Mouse (Mus musculus) liver, adult 2 months (tissue): ENCODE results near the gene Fnbp1l. TPM values are rescaled to one million over a fixed set of nuclear protein-coding genes. Genes with fewer than 3 reads are reported as not detected.

ENCODE experiments used
- DNase-seq: peaks from one replicate; pipeline ENCODE4 v3.0.0-alpha.2; 2011; ENCODE audit warnings: low read depth, low spot score; ENCODE audit errors: extremely low read depth
- H3K27ac ChIP-seq: fragments of 200-500 bp; replicated peaks from 2 replicates; pipeline ENCODE4 v1.5.1; 2012; ENCODE audit warnings: low read depth, mild to moderate bottlenecking, control low read depth, inconsistent platforms, low read length; ENCODE audit not compliant: insufficient read depth
- H3K27me3 ChIP-seq: fragments of 200-500 bp; 2 replicates; pipeline ENCODE4 v1.6.1; 2012; ENCODE audit warnings: mild to moderate bottlenecking, moderate library complexity, low read length, inconsistent platforms; ENCODE audit not compliant: control insufficient read depth, insufficient read depth
- H3K36me3 ChIP-seq: fragments of 200-500 bp; 2 replicates; pipeline ENCODE4 v1.6.1; 2012; ENCODE audit warnings: low read length, inconsistent platforms; ENCODE audit not compliant: control insufficient read depth, insufficient read depth
- H3K4me1 ChIP-seq: fragments of 200-500 bp; 2 replicates; pipeline ENCODE4 v1.6.1; 2011; ENCODE audit warnings: low read length; ENCODE audit not compliant: control insufficient read depth, insufficient read depth
- H3K4me3 ChIP-seq: fragments of 200-500 bp; 2 replicates; pipeline ENCODE4 v1.5.1; 2011; ENCODE audit warnings: low read depth, mild to moderate bottlenecking, control low read depth, low read length, moderate library complexity; ENCODE audit not compliant: insufficient read depth
- H3K79me2 ChIP-seq: fragments of 200-500 bp; 2 replicates; pipeline ENCODE4 v1.6.1; 2012; ENCODE audit warnings: inconsistent platforms, mild to moderate bottlenecking, low read length, moderate library complexity; ENCODE audit not compliant: control insufficient read depth, insufficient read depth
- H3K9ac ChIP-seq: fragments of 200-500 bp; 2 replicates; pipeline ENCODE4 v1.6.1; 2012; ENCODE audit warnings: low read depth, mild to moderate bottlenecking, control low read depth, inconsistent platforms, low read length
- CTCF ChIP-seq: fragments of 200-500 bp; IDR thresholded peaks from 2 replicates; pipeline ENCODE4 v1.5.1; 2011; ENCODE audit warnings: low read depth, low read length, control low read depth
- POLR2A ChIP-seq: fragments of 200-500 bp; IDR thresholded peaks from 2 replicates; pipeline ENCODE4 v1.6.1; 2011; ENCODE audit warnings: low read length, control low read depth; ENCODE audit not compliant: insufficient read depth; ENCODE audit errors: extremely low read depth
- WGBS: fragments of 180-500 bp; shearing (Covaris S2); methylation state at CpG from one replicate; pipeline ENCODE4 v1.1.7; 2018; 5-methylcytosine and 5-hydroxymethylcytosine counted together
- polyA plus RNA-seq: library from polyadenylated mRNA; depleted of rRNA; stranded (reverse); fragments of >200 nt; gene quantifications from 2 replicates; pipeline ENCODE4 v1.2.3, GENCODE M21; 2012
- total RNA-seq: library from RNA; depleted of rRNA; stranded (reverse); fragments of >200 nt; gene quantifications from 2 replicates; pipeline ENCODE4 v1.2.3, GENCODE M21; 2014

Gene Fnbp1l
- total and polyA plus RNA-seq, 2 experiments: 3.1 to 8.7 TPM

DNA sequence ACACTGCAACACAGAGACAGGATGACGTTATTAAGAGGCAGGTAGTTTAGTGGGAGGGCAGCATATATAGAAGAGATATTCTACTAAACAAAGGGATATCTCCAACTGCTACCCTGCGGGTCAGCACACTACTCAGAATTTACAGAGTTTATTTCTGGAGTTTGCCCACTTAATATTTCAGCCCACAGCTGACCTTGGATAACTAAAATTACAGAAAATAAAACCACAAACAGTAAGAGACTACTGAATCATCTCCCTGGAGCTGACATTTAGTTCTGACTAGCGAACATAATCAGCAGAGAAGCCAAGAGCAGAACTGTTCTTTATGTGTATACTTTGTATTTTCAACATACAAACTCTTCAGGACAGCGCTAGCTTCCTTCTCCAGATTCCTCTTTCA is 20.2 kb downstream of the Fnbp1l start:
- no peaks in the 10 kb centered on the region for H3K27me3 ChIP-seq
- H3K9ac ChIP-seq: no peak overlapping the region
- no peaks in the 10 kb centered on the region for H3K36me3 ChIP-seq
- WGBS: 84% methylated on average over 4 of the region's 4 CpGs
- no peak overlapping the region for H3K4me3 ChIP-seq
- no peak overlapping the region for H3K27ac ChIP-seq
- peaks cover 12% of the 10 kb centered on the region; the same call in 1 of the 2 replicates for H3K79me2 ChIP-seq
- H3K4me1 ChIP-seq: peaks cover 4% of the 10 kb centered on the region; the same call in 1 of the 2 replicates
- DNase-seq: no peak
- TF ChIP-seq CTCF (no peak), POLR2A (no peak)

DNA sequence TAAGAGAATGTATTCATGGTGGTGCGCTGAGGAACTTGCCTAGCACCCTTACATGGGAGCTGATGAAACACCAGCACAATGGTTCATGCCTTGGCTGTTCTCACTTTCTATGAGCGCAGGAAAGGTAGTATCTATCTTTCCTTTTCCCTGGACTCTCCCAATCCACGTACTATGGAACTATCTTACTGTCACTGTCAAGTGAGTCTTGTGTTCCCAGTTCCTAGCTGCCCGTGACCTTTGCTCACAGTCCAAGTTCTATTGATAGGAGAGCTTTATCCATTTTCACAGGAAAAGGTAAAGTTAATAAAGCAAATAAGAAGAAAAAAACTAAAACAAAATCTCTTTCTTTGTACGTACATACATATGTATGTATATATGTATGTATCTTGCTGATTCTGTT is 28.7 kb downstream of the Fnbp1l start:
- H3K79me2 ChIP-seq: peaks cover 6% of the 10 kb centered on the region; the same call in 1 of the 2 replicates
- no peak overlapping the region for H3K9ac ChIP-seq
- H3K27me3 ChIP-seq: no peaks in the 10 kb centered on the region
- WGBS: 42% methylated on average over 5 of the region's 5 CpGs
- DNase-seq: peak; percentile 75
- H3K27ac ChIP-seq: peak overlapping the region; percentile 25
- peaks cover 12% of the 10 kb centered on the region for H3K4me1 ChIP-seq
- H3K4me3 ChIP-seq: no peak overlapping the region
- H3K36me3 ChIP-seq: no peaks in the 10 kb centered on the region; the same call in 1 of the 2 replicates
- TF ChIP-seq CTCF: no peak
- no peak for TF ChIP-seq POLR2A

DNA sequence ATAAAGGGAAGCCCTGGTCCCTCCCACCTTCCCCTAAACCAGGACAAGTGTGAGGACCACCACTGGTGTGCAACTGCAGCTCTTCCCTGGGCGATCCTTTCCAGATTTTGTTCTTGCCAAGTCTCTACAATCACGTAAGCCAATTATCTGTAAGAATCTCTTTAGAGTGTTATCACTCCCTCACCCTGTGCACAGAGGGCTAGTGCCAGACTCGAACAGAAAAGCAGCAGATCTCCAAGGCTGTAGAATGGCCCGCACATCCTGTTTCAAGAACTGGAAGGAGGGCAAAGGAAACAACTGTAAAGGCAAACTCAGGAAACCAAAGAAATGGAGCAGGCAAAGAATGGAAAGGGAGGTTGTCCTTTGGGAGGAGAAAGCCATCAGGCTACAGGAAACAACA is 29.2 kb downstream of the Fnbp1l start:
- H3K27ac ChIP-seq: peak overlapping the region; percentile 25
- H3K4me3 ChIP-seq: no peak overlapping the region
- peaks cover 12% of the 10 kb centered on the region for H3K4me1 ChIP-seq
- DNase-seq: no peak
- no peak overlapping the region for H3K9ac ChIP-seq
- H3K79me2 ChIP-seq: peaks cover 6% of the 10 kb centered on the region; the same call in 1 of the 2 replicates
- 61% methylated on average over 4 of the region's 4 CpGs for WGBS
- H3K27me3 ChIP-seq: no peaks in the 10 kb centered on the region
- H3K36me3 ChIP-seq: no peaks in the 10 kb centered on the region; the same call in 1 of the 2 replicates
- no peak for TF ChIP-seq CTCF

DNA sequence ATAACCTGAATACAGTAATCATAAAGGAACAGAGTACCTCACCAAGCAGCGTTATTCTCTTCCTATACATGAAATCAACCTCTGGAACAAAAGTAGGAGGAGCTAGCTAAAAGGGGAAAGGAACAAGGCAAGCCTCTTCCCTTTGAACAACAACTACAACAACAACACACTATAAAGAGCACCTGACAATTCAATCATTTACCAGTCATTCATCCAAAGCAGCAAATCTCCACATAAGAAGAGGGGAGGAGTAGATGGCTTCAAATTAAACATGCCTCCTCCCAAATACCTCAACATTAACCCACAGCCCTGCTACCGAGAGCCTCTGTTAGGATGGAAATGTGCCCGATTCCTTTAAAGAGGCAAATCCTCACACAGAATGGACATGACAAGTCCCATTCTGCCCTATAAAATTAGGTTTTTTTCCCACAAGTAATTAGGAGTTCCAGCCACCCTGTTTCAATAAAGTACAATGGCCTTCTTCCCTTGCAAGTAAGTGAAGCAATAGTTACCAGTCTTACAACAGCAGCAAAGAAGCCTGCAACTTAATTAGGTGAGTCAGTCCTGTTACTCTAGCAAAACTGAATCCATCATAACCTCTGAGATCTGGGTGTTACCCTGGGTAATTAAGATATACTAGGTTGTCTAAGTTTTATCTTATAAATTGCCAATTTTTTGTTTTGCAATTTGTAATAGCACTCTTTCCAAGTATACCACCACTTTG is 32.4 kb downstream of the Fnbp1l start:
- no peak for DNase-seq
- no peak for TF ChIP-seq CTCF
- no peak for TF ChIP-seq POLR2A
- Histone ChIP-seq H3K27ac (no peak overlapping the region), H3K79me2 (0 out of 2 replicates have a peak, but pooled peaks cover 3% of the 10 kb centered on the region), H3K9ac (no peak overlapping the region), H3K36me3 (no peaks in the 10 kb centered on the region; the same call in 1 of the 2 replicates), H3K27me3 (no peaks in the 10 kb centered on the region), H3K4me1 (peaks cover 12% of the 10 kb centered on the region), H3K4me3 (no peak overlapping the region)
- WGBS: 90% methylated on average over 3 of the region's 3 CpGs

DNA sequence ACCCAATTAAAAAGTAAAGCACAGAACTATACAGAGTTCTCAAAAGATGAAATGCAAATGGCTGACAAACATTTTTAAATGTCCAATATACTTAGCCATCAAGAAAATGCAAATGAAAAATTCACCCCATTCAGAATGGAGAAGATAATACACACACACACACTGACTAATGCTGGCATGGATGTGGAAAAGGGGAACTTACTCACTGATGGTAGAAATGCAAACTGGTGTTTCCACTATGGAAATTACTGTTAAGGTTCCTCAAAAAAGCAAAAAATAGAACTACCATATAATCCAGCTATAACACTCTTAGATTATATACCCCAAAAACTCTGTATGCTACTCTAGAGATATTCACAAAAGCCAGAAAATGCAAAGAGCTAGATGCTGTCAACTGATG is 42.2 kb downstream of the Fnbp1l start:
- Histone ChIP-seq H3K36me3 (no peaks in the 10 kb centered on the region), H3K27me3 (no peaks in the 10 kb centered on the region), H3K4me3 (no peak overlapping the region), H3K27ac (no peak overlapping the region), H3K4me1 (no peaks in the 10 kb centered on the region; the same call in 1 of the 2 replicates), H3K79me2 (peaks cover 4% of the 10 kb centered on the region; the same call in 1 of the 2 replicates), H3K9ac (no peak overlapping the region)
- TF ChIP-seq POLR2A (no peak), CTCF (no peak)
- no peak for DNase-seq

DNA sequence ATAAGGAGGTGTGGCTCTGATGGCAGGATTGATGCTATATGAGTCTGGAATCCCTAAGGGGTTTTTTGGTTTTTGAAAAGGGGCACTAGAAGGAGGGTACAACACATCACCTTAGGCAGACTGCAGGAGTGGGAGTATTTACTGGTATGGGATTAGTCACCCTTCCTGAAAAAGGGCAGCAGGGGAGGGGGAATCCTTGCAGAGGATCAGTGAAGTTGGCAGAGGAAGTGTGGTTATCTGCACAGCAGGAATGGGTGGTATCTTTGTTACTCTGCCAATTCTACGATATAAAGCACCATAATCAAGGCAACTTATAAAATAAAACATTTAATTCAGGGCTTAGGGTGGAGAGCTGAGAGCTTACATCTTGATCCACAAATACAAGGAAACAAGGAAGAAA is 44.6 kb downstream of the Fnbp1l start:
- H3K36me3 ChIP-seq: no peaks in the 10 kb centered on the region
- H3K9ac ChIP-seq: no peak overlapping the region
- H3K4me3 ChIP-seq: no peak overlapping the region
- H3K27me3 ChIP-seq: no peaks in the 10 kb centered on the region
- 85% methylated on average over 1 of the region's 1 CpGs for WGBS
- H3K27ac ChIP-seq: no peak overlapping the region
- no peaks in the 10 kb centered on the region; the same call in 1 of the 2 replicates for H3K4me1 ChIP-seq
- TF ChIP-seq CTCF (no peak), POLR2A (no peak)
- no peak for DNase-seq
- H3K79me2 ChIP-seq: peaks cover 4% of the 10 kb centered on the region; the same call in 1 of the 2 replicates
